Mouse (Mus musculus) v-Abl transformed pro-B cells (cell line): ENCODE measurements around the gene Olfr1111.
"Not testable (repeated sequence)": the region's sequence is repeated elsewhere in the genome, so short reads cannot be mapped to it uniquely, and the experiment has no call there.

Source experiments
- in situ Hi-C, 2 experiments: fragments of 400-800 bp; cut with MboI; formaldehyde crosslinking; loops; one replicate each; pipeline ENCODE4 v1.15.1; 2025; ENCODE audit not compliant: unreplicated experiment in 2 of 2

The Olfr1111 gene

GRCm38 (mm10) chr2:87152524-87152923 lies at the start of gene Olfr1111:
TSS of gene Olfr1111 (minus strand) at chr2:87152624.
- in situ Hi-C loops = no loop called here

GRCm38 (mm10) chr2:87187498-87187897 lies 35.1 kb upstream of the Olfr1111 start, which contains the start of gene Olfr1112:
TSS of gene Olfr1112 (plus strand) at chr2:87187798.
- in situ Hi-C loops = no loop called here

GRCm38 (mm10) chr2:87167731-87168130 lies 15.3 kb upstream of the Olfr1111 start:
- in situ Hi-C loops = not testable (repeated sequence)

GRCm38 (mm10) chr2:87140200-87140599 lies 12.2 kb downstream of the Olfr1111 start, which contains the start of gene Olfr1110:
TSS of gene Olfr1110 (minus strand) at chr2:87140300.
- in situ Hi-C loops = no loop called here

GRCm38 (mm10) chr2:87114467-87114866 lies 38.0 kb downstream of the Olfr1111 start, which contains the start of gene Olfr259:
TSS of gene Olfr259 (minus strand) at chr2:87114567.
- in situ Hi-C loops = no loop called here
